Mouse (Mus musculus) heart, postnatal 0 days (tissue): ENCODE data around the gene Gm27029. TPM values are rescaled to one million over a fixed set of nuclear protein-coding genes. Genes with fewer than 3 reads are reported as not detected.
"Not testable (repeated sequence)": the region's sequence is repeated elsewhere in the genome, so short reads cannot be mapped to it uniquely, and the experiment has no call there.

Source experiments
- ATAC-seq: fragments of 200-750 bp; cut with Nextera tagmentation; 2 replicates; pipeline ENCODE4 v1.8.0; 2017; ENCODE audit warnings: low read depth, moderate number of reproducible peaks, moderate library complexity; ENCODE audit not compliant: insufficient read depth
- DNase-seq: peaks from one replicate; pipeline ENCODE4 v3.0.0-alpha.2; 2016; ENCODE audit warnings: low spot score
- H3K27ac ChIP-seq: fragments of 300-500 bp; sonication (generic); 2 replicates; pipeline ENCODE4 v1.5.1; 2014; ENCODE audit warnings: low read depth, mild to moderate bottlenecking
- H3K27me3 ChIP-seq: fragments of 300-500 bp; sonication (generic); 2 replicates; pipeline ENCODE4 v1.6.1; 2014; ENCODE audit warnings: low read length, mixed read lengths; ENCODE audit not compliant: control insufficient read depth, insufficient read depth
- H3K36me3 ChIP-seq: fragments of 300-500 bp; sonication (generic); replicated peaks from 2 replicates; pipeline ENCODE4 v1.6.1; 2014; ENCODE audit warnings: low read length, mixed read lengths; ENCODE audit not compliant: control insufficient read depth, insufficient read depth
- H3K4me1 ChIP-seq: fragments of 300-500 bp; sonication (generic); 2 replicates; pipeline ENCODE4 v1.6.1; 2014; ENCODE audit warnings: antibody characterized with exemption; ENCODE audit not compliant: control insufficient read depth, insufficient read depth
- H3K4me2 ChIP-seq: fragments of 300-500 bp; sonication (generic); 2 replicates; pipeline ENCODE4 v1.6.1; 2014; ENCODE audit warnings: low read depth, mild to moderate bottlenecking, low read length, moderate library complexity
- H3K4me3 ChIP-seq: fragments of 300-500 bp; sonication (generic); 2 replicates; pipeline ENCODE4 v1.5.1; 2014; ENCODE audit warnings: low read depth, low read length
- H3K9ac ChIP-seq: fragments of 300-500 bp; sonication (generic); replicated peaks from 2 replicates; pipeline ENCODE4 v1.6.1; 2014; ENCODE audit warnings: low read depth, low read length, mixed read lengths
- H3K9me3 ChIP-seq: fragments of 300-500 bp; sonication (generic); replicated peaks from 2 replicates; pipeline ENCODE4 v1.6.1; 2016; ENCODE audit warnings: low read length; ENCODE audit not compliant: control insufficient read depth
- CTCF ChIP-seq: IDR thresholded peaks from 2 replicates; pipeline ENCODE4 v1.5.1; 2016; ENCODE audit warnings: antibody characterized with exemption, control low read depth, low read depth
- EP300 ChIP-seq: IDR thresholded peaks from 2 replicates; pipeline ENCODE4 v1.6.1; 2016; ENCODE audit warnings: antibody characterized with exemption, low read depth
- WGBS: fragments of 180-500 bp; shearing (Covaris S2); extraction: QIAGEN DNeasy Blood & Tissue Kit; methylation state at CpG from one replicate; pipeline ENCODE4 v1.1.7; 2014; 5-methylcytosine and 5-hydroxymethylcytosine counted together
- polyA plus RNA-seq: library from polyadenylated mRNA; unstranded; fragments of >200 nt; fragmentation: Nextera tagmentation; extraction: Ambion mirVana; gene quantifications from 2 replicates; pipeline ENCODE4 v1.2.1, GENCODE M21; 2015
- total RNA-seq: library from RNA; depleted of rRNA; stranded (reverse); fragments of >200 nt; gene quantifications from 2 replicates; pipeline ENCODE4 v1.2.3, GENCODE M21; 2014; ENCODE audit warnings: low replicate concordance

Gene Gm27029
- total and polyA plus RNA-seq, 2 experiments from 2014 or later = 3.7 to 7.3 TPM

GRCm38 (mm10) chr11:101448274-101448746, 23.7 kb upstream of the Gm27029 start, which contains the start of gene Ifi35:
Gene Ifi35, plus strand, starts transcription at chr11:101448407.
- Histone ChIP-seq H3K4me2 (peak within 1 kb of the TSS; percentile 68), H3K36me3 (peaks cover 22% of the 10 kb centered on the region), H3K27ac (peak within 1 kb of the TSS; percentile 92), H3K4me3 (peak within 1 kb of the TSS; percentile 78), H3K9me3 (no peaks in the 10 kb centered on the region), H3K9ac (peak within 1 kb of the TSS; percentile 72), H3K27me3 (no peaks in the 10 kb centered on the region), H3K4me1 (peaks cover 15% of the 10 kb centered on the region)
- 9% methylated on average over 10 of the region's 10 CpGs for WGBS
- ATAC-seq (peak; percentile 78), DNase-seq (peak; percentile 89)
- TF ChIP-seq EP300 (no peak), CTCF (no peak)

- 85% methylated on average over 5 of the region's 5 CpGs for whole genome bisulfite sequencing
- no peak for TF ChIP-seq CTCF
- TF ChIP-seq EP300 = no peak
- Histone ChIP-seq H3K4me2 (peak overlapping the region; percentile 68), H3K36me3 (peaks cover 22% of the 10 kb centered on the region), H3K9me3 (no peaks in the 10 kb centered on the region), H3K27me3 (no peaks in the 10 kb centered on the region), H3K27ac (peak overlapping the region; percentile 92), H3K4me1 (peaks cover 13% of the 10 kb centered on the region), H3K9ac (no peak overlapping the region; the same call in 1 of the 2 replicates), H3K4me3 (peak overlapping the region; percentile 78)
- DNase-seq = no peak
- no peak for ATAC-seq
Observed at GRCm38 (mm10) chr11:101447786-101448185, 23.2 kb upstream of the Gm27029 start.

GRCm38 (mm10) chr11:101446860-101447259, 22.3 kb upstream of the Gm27029 start:
- H3K9ac ChIP-seq, ATAC-seq: not testable (repeated sequence)
- 91% methylated on average over 8 of the region's 8 CpGs for whole genome bisulfite sequencing

GRCm38 (mm10) chr11:101446319-101446718, 21.7 kb upstream of the Gm27029 start:
- Histone ChIP-seq H3K9ac (no peak overlapping the region), H3K4me1 (peaks cover 5% of the 10 kb centered on the region), H3K4me3 (no peak overlapping the region), H3K4me2 (no peak overlapping the region), H3K9me3 (no peaks in the 10 kb centered on the region), H3K27me3 (no peaks in the 10 kb centered on the region), H3K27ac (no peak overlapping the region), H3K36me3 (peaks cover 22% of the 10 kb centered on the region)
- 87% methylated on average over 1 of the region's 1 CpGs for WGBS
- DNase-seq = no peak
- no peak for ATAC-seq
- no peak for TF ChIP-seq EP300
- TF ChIP-seq CTCF = no peak

More at GRCm38 (mm10) chr11:101446860-101447259, 22.3 kb upstream of the Gm27029 start:
- H3K27ac ChIP-seq, H3K4me1 ChIP-seq, H3K4me3 ChIP-seq, H3K9me3 ChIP-seq, H3K27me3 ChIP-seq, DNase-seq, H3K4me2 ChIP-seq: not testable (repeated sequence)
- peaks cover 22% of the 10 kb centered on the region for H3K36me3 ChIP-seq

- ATAC-seq (0 out of 2 replicates have a peak, but pooled peaks have one; percentile 0), DNase-seq (no peak)
- Histone ChIP-seq H3K9ac (peak overlapping the region; percentile 95), H3K27me3 (no peaks in the 10 kb centered on the region), H3K9me3 (no peaks in the 10 kb centered on the region), H3K4me2 (peak overlapping the region; percentile 71), H3K4me3 (peak overlapping the region; percentile 84), H3K36me3 (peaks cover 22% of the 10 kb centered on the region), H3K27ac (peak overlapping the region; percentile 91), H3K4me1 (no peaks in the 10 kb centered on the region)
- WGBS = under 1% methylated on average over 14 of the region's 14 CpGs
- no peak for TF ChIP-seq EP300
- TF ChIP-seq CTCF = no peak
Observed at GRCm38 (mm10) chr11:101442760-101443159, 18.2 kb upstream of the Gm27029 start.
